Mouse (Mus musculus): ENCODE measurements around the gene Gm14322. TPM values are rescaled to one million over a fixed set of nuclear protein-coding genes. Genes with fewer than 3 reads are reported as not detected.
"Not testable (repeated sequence)": the region's sequence is repeated elsewhere in the genome, so short reads cannot be mapped to it uniquely, and the experiment has no call there.

The Gm14322 gene
- 10 to 100 TPM; 29.1 to 45.6 (median 37.1) TPM for total RNA-seq (2022)

GRCm38 (mm10) chr2:177758941-177759558 lies at the start of gene Gm14322:
Gm14322 (plus strand) TSS chr2:177759288.
- DNase-seq (ENCODE audit: low spot score in 2 of 2): peak; percentile 27 to 57

DNA sequence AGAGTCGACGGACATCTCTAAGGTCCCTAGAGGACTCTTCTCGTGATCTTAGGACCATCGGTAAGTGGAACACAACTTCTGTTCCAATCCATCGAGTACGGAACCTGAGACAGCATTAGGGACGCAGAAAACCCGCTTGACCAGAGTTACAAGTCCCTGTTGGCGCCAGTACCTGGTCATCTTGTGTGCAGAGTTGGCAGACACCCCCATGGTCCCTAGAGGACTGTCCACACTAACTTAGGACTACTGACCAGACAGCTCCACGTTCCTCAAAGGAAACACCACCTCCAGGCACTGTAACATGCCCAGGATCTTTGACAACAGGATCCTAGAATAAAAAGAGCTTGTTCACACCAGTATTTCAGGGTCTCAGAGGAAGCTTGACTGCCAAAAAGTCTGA lies 17.6 kb upstream of the Gm14322 start:
- DNase-seq (ENCODE audit: low spot score in 2 of 2): not testable (repeated sequence)

- DNase-seq (ENCODE audit: low spot score in 2 of 2): not testable (repeated sequence)
These were observed 28.3 kb downstream of the Gm14322 start for GRCm38 (mm10) chr2:177787351-177787750.

GRCm38 (mm10) chr2:177806170-177806569 lies 47.1 kb downstream of the Gm14322 start:
- DNase-seq (ENCODE audit: low spot score in 2 of 2): not testable (repeated sequence)

Other genes starting within 250 kb of the Gm14322 start
- gene Gm14406, start 181.1 kb upstream of the Gm14322 start, total RNA-seq (2022): 1 to 10 TPM in 2 of 4 experiments, under 1 TPM in 1, not detected in 1; 0.51 to 1.8 (median 1.3) TPM
- 100 to 1,000 TPM; 113 to 136 (median 124) TPM for gene Gm14325, start 81.0 kb downstream of the Gm14322 start, total RNA-seq (2022)
- 1 to 10 TPM; 5.2 to 8.9 (median 7.8) TPM for gene Gm14327, start 137.8 kb downstream of the Gm14322 start, total RNA-seq (2022)
- 1 to 10 TPM in 3 of 4 experiments, under 1 TPM in 1; 0.98 to 1.9 (median 1.7) TPM for gene Zfp972, start 166.3 kb downstream of the Gm14322 start, total RNA-seq (2022)
- 10 to 100 TPM; 42.3 to 69.7 (median 64.9) TPM for gene Gm14326, start 198.0 kb downstream of the Gm14322 start, total RNA-seq (2022)